Mouse (Mus musculus) kidney, embryonic 16.5 days (tissue): ENCODE measurements around the gene D930007J09Rik. TPM values are rescaled to one million over a fixed set of nuclear protein-coding genes. Genes with fewer than 3 reads are reported as not detected.

ENCODE experiments used
- ATAC-seq: fragments of 200-750 bp; cut with Nextera tagmentation; 2 replicates; pipeline ENCODE4 v1.8.0; 2017; ENCODE audit warnings: moderate TSS enrichment; ENCODE audit not compliant: low FRiP score, low TSS enrichment
- H3K27ac ChIP-seq: fragments of 300-500 bp; sonication (generic); 2 replicates; pipeline ENCODE4 v1.5.1; 2014; ENCODE audit warnings: low read length
- H3K27me3 ChIP-seq: fragments of 300-500 bp; sonication (generic); 2 replicates; pipeline ENCODE4 v1.6.1; 2014; ENCODE audit warnings: low read length, control low read depth, mixed read lengths; ENCODE audit not compliant: insufficient read depth
- H3K36me3 ChIP-seq: fragments of 300-500 bp; sonication (generic); 2 replicates; pipeline ENCODE4 v1.6.1; 2014; ENCODE audit warnings: low read length, control low read depth, mixed read lengths; ENCODE audit not compliant: insufficient read depth
- H3K4me1 ChIP-seq: fragments of 300-500 bp; sonication (generic); 2 replicates; pipeline ENCODE4 v1.6.1; 2014; ENCODE audit warnings: low read length, control low read depth, mixed read lengths; ENCODE audit not compliant: insufficient read depth
- H3K4me2 ChIP-seq: fragments of 300-500 bp; sonication (generic); replicated peaks from 2 replicates; pipeline ENCODE4 v1.6.1; 2014; ENCODE audit warnings: low read depth, low read length
- H3K4me3 ChIP-seq: fragments of 300-500 bp; sonication (generic); 2 replicates; pipeline ENCODE4 v1.5.1; 2014; ENCODE audit warnings: mild to moderate bottlenecking, low read length
- H3K9ac ChIP-seq: fragments of 300-500 bp; sonication (generic); replicated peaks from 2 replicates; pipeline ENCODE4 v1.6.1; 2014; ENCODE audit warnings: low read length
- H3K9me3 ChIP-seq: fragments of 300-500 bp; sonication (generic); 2 replicates; pipeline ENCODE4 v1.6.1; 2016; ENCODE audit warnings: low read length, control low read depth
- WGBS: fragments of 180-500 bp; shearing (Covaris S2); extraction: QIAGEN DNeasy Blood & Tissue Kit; methylation state at CpG from one replicate; pipeline ENCODE4 v1.1.7; 2014; 5-methylcytosine and 5-hydroxymethylcytosine counted together
- polyA plus RNA-seq: library from polyadenylated mRNA; unstranded; fragments of >200 nt; fragmentation: Nextera tagmentation; extraction: Ambion mirVana; gene quantifications from 2 replicates; pipeline ENCODE4 v1.2.1, GENCODE M21; 2015

The D930007J09Rik gene
- polyA plus RNA-seq, 1 experiment from 2014 or later: not detected

DNA sequence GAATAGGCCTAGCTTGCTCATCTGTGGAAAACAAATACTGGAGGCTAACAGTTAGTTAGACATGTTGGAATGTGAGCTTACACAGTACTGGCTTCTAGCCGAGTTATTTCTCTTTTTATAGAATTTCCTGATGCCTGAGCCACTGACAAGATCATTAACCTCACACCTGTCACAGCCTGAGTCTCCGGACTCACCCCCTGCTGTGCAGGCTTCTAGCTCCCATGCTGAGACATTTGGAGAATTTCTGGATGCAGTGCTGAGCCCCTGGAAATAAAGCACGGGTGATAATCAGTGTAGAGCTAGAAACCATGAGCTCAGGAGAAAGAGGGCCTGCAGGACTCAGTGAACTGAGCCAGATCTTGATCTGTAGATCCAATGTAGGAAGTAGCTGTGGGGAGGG lies 32.7 kb downstream of the D930007J09Rik start:
- no peak overlapping the region for H3K4me2 ChIP-seq
- no peaks in the 10 kb centered on the region for H3K36me3 ChIP-seq
- H3K27ac ChIP-seq: no peak overlapping the region
- WGBS: 18% methylated on average over 3 of the region's 3 CpGs
- H3K9ac ChIP-seq: no peak overlapping the region
- no peak for ATAC-seq
- no peak overlapping the region for H3K4me3 ChIP-seq
- H3K4me1 ChIP-seq: 0 out of 2 replicates have a peak, but pooled peaks cover 2% of the 10 kb centered on the region
- H3K27me3 ChIP-seq: no peaks in the 10 kb centered on the region
- no peaks in the 10 kb centered on the region for H3K9me3 ChIP-seq

GRCm38 (mm10) chr13:32768104-32768503 lies 34.5 kb downstream of the D930007J09Rik start:
- Histone ChIP-seq H3K4me2 (no peak overlapping the region), H3K27me3 (no peaks in the 10 kb centered on the region), H3K9ac (no peak overlapping the region), H3K27ac (no peak overlapping the region), H3K4me3 (no peak overlapping the region), H3K4me1 (0 out of 2 replicates have a peak, but pooled peaks cover 2% of the 10 kb centered on the region), H3K36me3 (no peaks in the 10 kb centered on the region), H3K9me3 (no peaks in the 10 kb centered on the region)
- WGBS: 12% methylated on average over 4 of the region's 4 CpGs
- no peak for ATAC-seq

DNA sequence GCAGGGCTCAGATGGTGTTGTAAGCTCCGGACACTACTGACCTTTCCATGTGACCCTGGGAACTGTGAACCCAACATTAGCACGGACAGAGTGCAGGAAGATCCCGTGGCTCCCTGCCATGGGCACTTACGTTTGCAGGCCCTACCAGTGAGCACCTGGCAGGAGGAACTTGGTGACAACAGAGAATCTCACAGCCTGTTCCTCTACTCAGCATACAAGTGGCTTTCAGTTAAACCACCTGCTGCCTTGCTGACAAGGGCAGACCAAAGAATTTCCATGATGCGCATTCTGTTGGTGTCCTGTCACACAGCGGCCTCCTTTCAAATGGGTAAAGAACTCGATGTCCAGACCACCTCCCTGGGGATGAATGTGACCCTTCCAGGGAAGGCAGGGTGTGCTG lies 38.2 kb downstream of the D930007J09Rik start:
- no peak overlapping the region for H3K9ac ChIP-seq
- no peak for ATAC-seq
- no peaks in the 10 kb centered on the region for H3K27me3 ChIP-seq
- no peaks in the 10 kb centered on the region for H3K9me3 ChIP-seq
- H3K36me3 ChIP-seq: no peaks in the 10 kb centered on the region
- H3K4me2 ChIP-seq: no peak overlapping the region
- H3K27ac ChIP-seq: no peak overlapping the region
- no peaks in the 10 kb centered on the region for H3K4me1 ChIP-seq
- no peak overlapping the region for H3K4me3 ChIP-seq
- 48% methylated on average over 7 of the region's 7 CpGs for WGBS

GRCm38 (mm10) chr13:32763141-32763540 lies 39.5 kb downstream of the D930007J09Rik start:
- 82% methylated on average over 3 of the region's 3 CpGs for WGBS
- H3K36me3 ChIP-seq: no peaks in the 10 kb centered on the region
- H3K27me3 ChIP-seq: no peaks in the 10 kb centered on the region
- H3K27ac ChIP-seq: no peak overlapping the region
- no peak overlapping the region for H3K9ac ChIP-seq
- no peak for ATAC-seq
- no peak overlapping the region for H3K4me2 ChIP-seq
- no peaks in the 10 kb centered on the region for H3K9me3 ChIP-seq
- H3K4me3 ChIP-seq: no peak overlapping the region
- H3K4me1 ChIP-seq: no peaks in the 10 kb centered on the region

DNA sequence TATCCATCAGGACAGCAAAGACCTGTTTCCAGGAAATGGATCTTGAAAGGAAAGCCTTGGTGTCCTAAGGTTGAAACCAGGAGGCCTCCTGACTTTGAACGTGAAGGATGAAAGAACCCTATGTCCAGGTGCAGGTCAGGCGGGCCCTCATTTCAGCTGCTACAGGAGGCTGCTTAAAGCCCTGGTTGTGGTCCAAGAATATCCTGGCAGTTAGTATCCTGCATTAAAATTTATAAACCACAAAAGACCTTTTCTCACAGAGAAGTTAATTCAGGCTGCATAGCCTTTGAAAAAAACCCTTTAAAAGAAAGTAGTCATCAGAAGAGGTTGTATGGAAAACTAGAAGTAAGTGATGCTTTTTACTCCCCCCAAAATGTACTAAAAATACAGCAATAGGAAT lies 41.9 kb downstream of the D930007J09Rik start:
- Histone ChIP-seq H3K9me3 (no peaks in the 10 kb centered on the region), H3K36me3 (no peaks in the 10 kb centered on the region), H3K4me2 (no peak overlapping the region), H3K9ac (no peak overlapping the region), H3K4me3 (no peak overlapping the region), H3K27me3 (no peaks in the 10 kb centered on the region), H3K27ac (no peak overlapping the region), H3K4me1 (no peaks in the 10 kb centered on the region)
- no peak for ATAC-seq
- WGBS: 68% methylated on average over 2 of the region's 2 CpGs

GRCm38 (mm10) chr13:32759036-32759435 lies 43.6 kb downstream of the D930007J09Rik start:
- 36% methylated on average over 4 of the region's 4 CpGs for WGBS
- no peaks in the 10 kb centered on the region for H3K36me3 ChIP-seq
- H3K4me2 ChIP-seq: no peak overlapping the region
- no peak overlapping the region for H3K4me3 ChIP-seq
- H3K27ac ChIP-seq: no peak overlapping the region
- no peak overlapping the region for H3K9ac ChIP-seq
- H3K4me1 ChIP-seq: no peaks in the 10 kb centered on the region
- H3K27me3 ChIP-seq: no peaks in the 10 kb centered on the region
- no peak for ATAC-seq
- H3K9me3 ChIP-seq: no peaks in the 10 kb centered on the region

Other genes with a start within 250 kb of the D930007J09Rik start
- 0.21 and 0.34 TPM in 2 replicates for gene Mylk4, start 18.9 kb downstream of the D930007J09Rik start, polyA plus RNA-seq
- gene Wrnip1, start 811 bp downstream of the D930007J09Rik start, polyA plus RNA-seq: 19.7 and 21.1 TPM in 2 replicates
- gene Serpinb1a, start 48.3 kb upstream of the D930007J09Rik start, polyA plus RNA-seq: 10.3 and 12.1 TPM in 2 replicates
- not detected in 2 replicates for gene Serpinb1c, start 95.4 kb upstream of the D930007J09Rik start, polyA plus RNA-seq
- gene Serpinb6b, start 162.4 kb upstream of the D930007J09Rik start, polyA plus RNA-seq: 6.4 and 7.0 TPM in 2 replicates
- 11.4 TPM in 2 replicates for gene Serpinb9, start 200.4 kb upstream of the D930007J09Rik start, polyA plus RNA-seq
- 0.09 TPM in 1 of 2 replicates, not detected in the other for gene Serpinb9b, start 224.6 kb upstream of the D930007J09Rik start, polyA plus RNA-seq